Comparison of ENCODE assay signal across 26 mouse cellular contexts in genomic region chr1:88262961-88263360, GRCm38 (mm10). TPM values are rescaled to one million over a fixed set of nuclear protein-coding genes. Genes with fewer than 3 reads are reported as not detected.
DNase-seq lines count a peak whose midpoint lies in the region; ATAC-seq and TF ChIP-seq lines count a peak whose summit lies in the region.
"Had no signal": no experiment of that assay in that cellular context is flagged by ENCODE, and none has a peak within 500 bp of the region (broad histone marks: within the 10 kb centered on the region; RNA-seq: fewer than 3 reads in every experiment).

No protein-coding gene starts in this region.

- no peak for ATAC-seq in cerebellum, adult (ENCODE audit: insufficient number of reproducible peaks, low FRiP score, low TSS enrichment)
- ATAC-seq in limb, embryonic 15.5 days (ENCODE audit: insufficient number of reproducible peaks, low FRiP score, low TSS enrichment, low read depth), result no peak
- no peak for ATAC-seq in liver, embryonic 12.5 days
- ATAC-seq: forebrain, embryonic 14.5 days; inflammation-experienced regulatory T-cells, adult 6 months had no signal

- no peak for TF ChIP-seq POLR2A in MEL (IDR thresholded peaks at IDR 0.05; ENCODE audit: control insufficient read depth in 1 of 2, insufficient read depth in 1 of 2, low read depth in 1 of 2, low read length in 2 of 2, poor library complexity in 1 of 2)
- TF ChIP-seq POLR2A in embryonic fibroblast, embryonic 13.5 days (IDR thresholded peaks at IDR 0.05; ENCODE audit: low read depth, low read length), result no peak

- no peak overlapping the region for H3K9ac ChIP-seq in limb, embryonic 15.5 days
- no peak overlapping the region for H3K9ac ChIP-seq in MEL (ENCODE audit: control insufficient read depth, low read depth, low read length, poor library complexity, severe bottlenecking)
- H3K9ac ChIP-seq in liver, embryonic 12.5 days, result no peak overlapping the region
- H3K9ac ChIP-seq: embryonic facial prominence, embryonic 12.5 days; hindbrain, embryonic 12.5 days had no signal

- DNase-seq in cerebellum, postnatal 10 days, result peak; percentile 25 to 30
- DNase-seq in limb, embryonic 10.5 days (ENCODE audit: low spot score), result no peak
- DNase-seq in MEL (ENCODE audit: low read depth, low spot score), result no peak
- DNase-seq in spleen, adult 18-20 months, result no peak
- DNase-seq: cerebellum, adult 2 months; gastrocnemius, adult 2 months; gastrocnemius, postnatal 25 days had no signal

- H3K4me1 ChIP-seq in limb, embryonic 15.5 days, result peaks cover 14% of the 10 kb centered on the region
- no peaks in the 10 kb centered on the region for H3K4me1 ChIP-seq in limb, embryonic 10.5 days
- H3K4me1 ChIP-seq in MEL (ENCODE audit: control insufficient read depth in 1 of 2, insufficient read depth in 2 of 2, low read length in 2 of 2), result peaks cover 7 to 17% of the 10 kb centered on the region in 2 experiments
- peaks cover 13% of the 10 kb centered on the region for H3K4me1 ChIP-seq in embryonic fibroblast, embryonic 13.5 days (ENCODE audit: control insufficient read depth, insufficient read depth, low read length)
- peaks cover 39% of the 10 kb centered on the region for H3K4me1 ChIP-seq in liver, embryonic 12.5 days
- H3K4me1 ChIP-seq: embryonic facial prominence, embryonic 12.5 days; forebrain, embryonic 10.5 days; hindbrain, embryonic 12.5 days had no signal

- no peak overlapping the region for H3K4me2 ChIP-seq in limb, embryonic 15.5 days
- H3K4me2 ChIP-seq in liver, embryonic 12.5 days, result no peak overlapping the region
- H3K4me2 ChIP-seq: embryonic facial prominence, embryonic 12.5 days; heart, embryonic 13.5 days; hindbrain, embryonic 12.5 days had no signal

- no peaks in the 10 kb centered on the region for H3K9me3 ChIP-seq in limb, embryonic 15.5 days
- H3K9me3 ChIP-seq in limb, embryonic 10.5 days (replicated peaks), result peaks cover 38% of the 10 kb centered on the region
- no peaks in the 10 kb centered on the region for H3K9me3 ChIP-seq in MEL (replicated peaks; ENCODE audit: insufficient read depth, low read length)
- H3K9me3 ChIP-seq in liver, embryonic 12.5 days (replicated peaks), result no peaks in the 10 kb centered on the region
- H3K9me3 ChIP-seq: heart, embryonic 13.5 days had no signal

- TF ChIP-seq RAD21 in MEL (IDR thresholded peaks at IDR 0.05; ENCODE audit: low read depth, low read length), result no peak

- H3K79me2 ChIP-seq in MEL (ENCODE audit: control insufficient read depth, insufficient read depth, low read length, poor library complexity), result no peaks in the 10 kb centered on the region

- TF ChIP-seq CTCF in MEL (IDR thresholded peaks at IDR 0.05 in 2 of 3, conservative IDR thresholded peaks at IDR 0.05 in 1 of 3; ENCODE audit: control insufficient read depth in 1 of 3, insufficient read depth in 1 of 3, low read depth in 2 of 3, low read length in 3 of 3, poor library complexity in 1 of 3, severe bottlenecking in 1 of 3), result no peak
- no peak for TF ChIP-seq CTCF in embryonic fibroblast, embryonic 13.5 days (IDR thresholded peaks at IDR 0.05; ENCODE audit: borderline replicate concordance, insufficient read depth, low read length)

- WGBS in limb, embryonic 15.5 days, result 68% methylated on average over 6 of the region's 6 CpGs
- WGBS in limb, embryonic 10.5 days, result 78% methylated on average over 6 of the region's 6 CpGs
- WGBS in liver, embryonic 12.5 days (ENCODE audit: insufficient replicate concordance), result 67% methylated on average over 6 of the region's 6 CpGs

- peaks cover 88% of the 10 kb centered on the region for H3K36me3 ChIP-seq in limb, embryonic 15.5 days
- H3K36me3 ChIP-seq in limb, embryonic 10.5 days, result peaks cover 86% of the 10 kb centered on the region
- peaks cover 21 to 24% of the 10 kb centered on the region in 2 experiments for H3K36me3 ChIP-seq in MEL (ENCODE audit: control insufficient read depth in 1 of 2, insufficient read depth in 2 of 2, low read length in 2 of 2)
- peaks cover 83% of the 10 kb centered on the region for H3K36me3 ChIP-seq in liver, embryonic 12.5 days

- H3K27ac ChIP-seq in limb, embryonic 15.5 days, result 0 out of 2 replicates have a peak overlapping the region, but pooled peaks have one; percentile 0
- H3K27ac ChIP-seq in limb, embryonic 10.5 days, result no peak overlapping the region
- H3K27ac ChIP-seq in MEL (ENCODE audit: control insufficient read depth, low read depth, low read length), result peak overlapping the region; percentile 25; the same call in 1 of the 2 replicates
- peak overlapping the region; percentile 5; the same call in 1 of the 2 replicates for H3K27ac ChIP-seq in embryonic fibroblast, embryonic 13.5 days (ENCODE audit: insufficient read depth, low read length)
- H3K27ac ChIP-seq in liver, embryonic 12.5 days, result no peak overlapping the region
- H3K27ac ChIP-seq: embryonic facial prominence, embryonic 12.5 days; forebrain, embryonic 10.5 days; gastrocnemius, adult 2 months; heart, embryonic 13.5 days; hindbrain, embryonic 12.5 days had no signal

- H3K4me3 ChIP-seq in limb, embryonic 15.5 days, result no peak overlapping the region
- H3K4me3 ChIP-seq in limb, embryonic 10.5 days, result no peak overlapping the region
- no peak overlapping the region for H3K4me3 ChIP-seq in MEL (ENCODE audit: control insufficient read depth in 1 of 2, insufficient read depth in 1 of 2, low read depth in 2 of 2, low read length in 2 of 2)
- H3K4me3 ChIP-seq in embryonic fibroblast, embryonic 13.5 days (ENCODE audit: insufficient read depth, low read length), result no peak overlapping the region
- no peak overlapping the region for H3K4me3 ChIP-seq in liver, embryonic 12.5 days
- H3K4me3 ChIP-seq: embryonic facial prominence, embryonic 12.5 days; erythroblast, embryonic 14.5 days; forebrain, embryonic 10.5 days; gastrocnemius, adult 2 months; heart, embryonic 13.5 days; hindbrain, embryonic 12.5 days had no signal

- no peaks in the 10 kb centered on the region for H3K27me3 ChIP-seq in limb, embryonic 15.5 days
- no peaks in the 10 kb centered on the region for H3K27me3 ChIP-seq in limb, embryonic 10.5 days (ENCODE audit: low read depth, poor library complexity, severe bottlenecking)
- no peaks in the 10 kb centered on the region for H3K27me3 ChIP-seq in MEL (ENCODE audit: control insufficient read depth in 1 of 2, insufficient read depth in 2 of 2, low read length in 2 of 2)
- no peaks in the 10 kb centered on the region for H3K27me3 ChIP-seq in liver, embryonic 12.5 days (replicated peaks)
- H3K27me3 ChIP-seq: embryonic facial prominence, embryonic 12.5 days; heart, embryonic 13.5 days; hindbrain, embryonic 12.5 days had no signal

- no peak for TF ChIP-seq EP300 in MEL (IDR thresholded peaks at IDR 0.05; ENCODE audit: low read depth in 1 of 2, low read length in 2 of 2)

TF ChIP-seq in MEL, 35 proteins besides CTCF, POLR2A, EP300 and RAD21 (continues in another document):
- 0 out of 2 replicates have a peak, but pooled peaks have one; percentile 18 for TF ChIP-seq MAX (IDR thresholded peaks at IDR 0.05; ENCODE audit: low read length)

RNA-seq across cellular contexts. Expression of gene Hjurp, which starts 14.5 kb away (rescaled TPM):
- 161 and 168 TPM in 2 replicates for polyA plus RNA-seq in limb, embryonic 15.5 days (2015; fragmentation: Nextera tagmentation; extraction: Ambion mirVana)
- 206 and 245 TPM in 2 replicates for polyA plus RNA-seq in limb, embryonic 10.5 days (2016; fragmentation: Nextera tagmentation; extraction: Ambion mirVana)
- total RNA-seq in MEL (2012; rRNA removed), result 58.6 and 59.4 TPM in 2 replicates
- polyA plus RNA-seq in MEL (2012; ENCODE audit: insufficient read depth in 1 of 2, insufficient read length in 2 of 2, low read depth in 1 of 2, low replicate concordance in 2 of 2, missing spikeins in 1 of 2), result 100 to 1,000 TPM in 1 of 2 experiments, 10 to 100 TPM in 1; 76.3 to 103 TPM
- polyA plus RNA-seq in embryonic fibroblast, embryonic 13.5 days (2011; ENCODE audit: insufficient read length, low read depth, missing spikeins), result 106 and 122 TPM in 2 replicates
- polyA plus RNA-seq in liver, embryonic 12.5 days (2016; fragmentation: Nextera tagmentation; extraction: Ambion mirVana), result 104 and 106 TPM in 2 replicates

RNA-seq across cellular contexts. Expression of gene Trpm8, which starts 14.5 kb away (rescaled TPM):
- not detected in 2 replicates for polyA plus RNA-seq in limb, embryonic 15.5 days (2015; fragmentation: Nextera tagmentation; extraction: Ambion mirVana)
- not detected in 2 replicates for polyA plus RNA-seq in limb, embryonic 10.5 days (2016; fragmentation: Nextera tagmentation; extraction: Ambion mirVana)
- total RNA-seq in MEL (2012; rRNA removed), result not detected in 2 replicates
- not detected for polyA plus RNA-seq in MEL (2012; ENCODE audit: insufficient read depth in 1 of 2, insufficient read length in 2 of 2, low read depth in 1 of 2, low replicate concordance in 2 of 2, missing spikeins in 1 of 2)
- polyA plus RNA-seq in embryonic fibroblast, embryonic 13.5 days (2011; ENCODE audit: insufficient read length, low read depth, missing spikeins), result not detected in 2 replicates
- polyA plus RNA-seq in liver, embryonic 12.5 days (2016; fragmentation: Nextera tagmentation; extraction: Ambion mirVana), result not detected in 2 replicates
- total RNA-seq: adrenal gland, postnatal 10 days; common myeloid progenitor, adult 5-6 weeks; gastrocnemius, adult 2 months; gastrocnemius, postnatal 25 days; granulocyte monocyte progenitor cell, adult 5-6 weeks; heart, adult 8-10 months; heart, postnatal 4 days had no signal
- polyA plus RNA-seq: embryonic facial prominence, embryonic 12.5 days; erythroblast, embryonic 14.5 days; forebrain, embryonic 10.5 days; forebrain, embryonic 14.5 days; heart, postnatal 0 days; hindbrain, embryonic 12.5 days; inflammation-experienced regulatory T-cells, adult 6 months had no signal

RNA-seq across cellular contexts. Expression of gene Mroh2a, which starts 36.2 kb away (rescaled TPM):
- polyA plus RNA-seq in limb, embryonic 15.5 days (2015; fragmentation: Nextera tagmentation; extraction: Ambion mirVana), result 1.6 and 2.2 TPM in 2 replicates
- 1.2 and 1.3 TPM in 2 replicates for polyA plus RNA-seq in limb, embryonic 10.5 days (2016; fragmentation: Nextera tagmentation; extraction: Ambion mirVana)
- total RNA-seq in MEL (2012; rRNA removed), result 0.20 and 0.27 TPM in 2 replicates
- polyA plus RNA-seq in MEL (2012; ENCODE audit: insufficient read depth in 1 of 2, insufficient read length in 2 of 2, low read depth in 1 of 2, low replicate concordance in 2 of 2, missing spikeins in 1 of 2), result 1 to 10 TPM in 1 of 2 experiments, not detected in 1; 2.5 TPM
- not detected in 2 replicates for polyA plus RNA-seq in embryonic fibroblast, embryonic 13.5 days (2011; ENCODE audit: insufficient read length, low read depth, missing spikeins)
- 0.46 and 0.61 TPM in 2 replicates for polyA plus RNA-seq in liver, embryonic 12.5 days (2016; fragmentation: Nextera tagmentation; extraction: Ambion mirVana)
- total RNA-seq: gastrocnemius, adult 2 months; gastrocnemius, postnatal 25 days had no signal
- polyA plus RNA-seq: erythroblast, embryonic 14.5 days had no signal

RNA-seq across cellular contexts. Expression of gene Ugt1a1, which starts 51.2 kb away (rescaled TPM):
- 10.8 and 12.3 TPM in 2 replicates for polyA plus RNA-seq in limb, embryonic 15.5 days (2015; fragmentation: Nextera tagmentation; extraction: Ambion mirVana)
- 0.13 TPM in 1 of 2 replicates, not detected in the other for polyA plus RNA-seq in limb, embryonic 10.5 days (2016; fragmentation: Nextera tagmentation; extraction: Ambion mirVana)
- not detected in 2 replicates for total RNA-seq in MEL (2012; rRNA removed)
- not detected for polyA plus RNA-seq in MEL (2012; ENCODE audit: insufficient read depth in 1 of 2, insufficient read length in 2 of 2, low read depth in 1 of 2, low replicate concordance in 2 of 2, missing spikeins in 1 of 2)
- not detected in 2 replicates for polyA plus RNA-seq in embryonic fibroblast, embryonic 13.5 days (2011; ENCODE audit: insufficient read length, low read depth, missing spikeins)
- polyA plus RNA-seq in liver, embryonic 12.5 days (2016; fragmentation: Nextera tagmentation; extraction: Ambion mirVana), result not detected in 2 replicates
- total RNA-seq: common myeloid progenitor, adult 5-6 weeks; gastrocnemius, adult 2 months; heart, adult 8-10 months; heart, postnatal 4 days had no signal
- polyA plus RNA-seq: C2C12; cerebellum, adult 2 months; embryonic facial prominence, embryonic 12.5 days; erythroblast, embryonic 14.5 days; forebrain, embryonic 14.5 days; heart, embryonic 13.5 days; hindbrain, embryonic 12.5 days; hindbrain, embryonic 16.5 days; inflammation-experienced regulatory T-cells, adult 6 months had no signal

RNA-seq across cellular contexts. Expression of gene Dnajb3, which starts 57.4 kb away (rescaled TPM):
- polyA plus RNA-seq in limb, embryonic 15.5 days (2015; fragmentation: Nextera tagmentation; extraction: Ambion mirVana), result 11.1 and 11.6 TPM in 2 replicates
- polyA plus RNA-seq in limb, embryonic 10.5 days (2016; fragmentation: Nextera tagmentation; extraction: Ambion mirVana), result 8.9 and 10.4 TPM in 2 replicates
- total RNA-seq in MEL (2012; rRNA removed), result not detected in 2 replicates
- polyA plus RNA-seq in MEL (2012; ENCODE audit: insufficient read depth in 1 of 2, insufficient read length in 2 of 2, low read depth in 1 of 2, low replicate concordance in 2 of 2, missing spikeins in 1 of 2), result not detected
- 3.0 and 3.9 TPM in 2 replicates for polyA plus RNA-seq in embryonic fibroblast, embryonic 13.5 days (2011; ENCODE audit: insufficient read length, low read depth, missing spikeins)
- polyA plus RNA-seq in liver, embryonic 12.5 days (2016; fragmentation: Nextera tagmentation; extraction: Ambion mirVana), result 11.9 and 13.8 TPM in 2 replicates
- total RNA-seq: gastrocnemius, adult 2 months; granulocyte monocyte progenitor cell, adult 5-6 weeks had no signal
- polyA plus RNA-seq: C2C12 had no signal

Comparison
In these comparisons a context has a peak if more than half of its experiments do, and no peak if none do; other contexts are left out.
1. H3K27ac ChIP-seq: peak in limb, embryonic 15.5 days (single experiment), MEL (single experiment) and embryonic fibroblast, embryonic 13.5 days (single experiment); none in limb, embryonic 10.5 days (single experiment) and liver, embryonic 12.5 days (single experiment).
2. DNase-seq: peak in cerebellum, postnatal 10 days (2 of 2); none in limb, embryonic 10.5 days (single experiment), MEL (single experiment) and spleen, adult 18-20 months (0 of 2).